Mouse (Mus musculus): ENCODE results near the gene Atxn1. TPM values are rescaled to one million over a fixed set of nuclear protein-coding genes. Genes with fewer than 3 reads are reported as not detected.

Atxn1 gene
- polyA plus RNA-seq, 1 experiment from 2014 or later: 7.7 TPM

DNA sequence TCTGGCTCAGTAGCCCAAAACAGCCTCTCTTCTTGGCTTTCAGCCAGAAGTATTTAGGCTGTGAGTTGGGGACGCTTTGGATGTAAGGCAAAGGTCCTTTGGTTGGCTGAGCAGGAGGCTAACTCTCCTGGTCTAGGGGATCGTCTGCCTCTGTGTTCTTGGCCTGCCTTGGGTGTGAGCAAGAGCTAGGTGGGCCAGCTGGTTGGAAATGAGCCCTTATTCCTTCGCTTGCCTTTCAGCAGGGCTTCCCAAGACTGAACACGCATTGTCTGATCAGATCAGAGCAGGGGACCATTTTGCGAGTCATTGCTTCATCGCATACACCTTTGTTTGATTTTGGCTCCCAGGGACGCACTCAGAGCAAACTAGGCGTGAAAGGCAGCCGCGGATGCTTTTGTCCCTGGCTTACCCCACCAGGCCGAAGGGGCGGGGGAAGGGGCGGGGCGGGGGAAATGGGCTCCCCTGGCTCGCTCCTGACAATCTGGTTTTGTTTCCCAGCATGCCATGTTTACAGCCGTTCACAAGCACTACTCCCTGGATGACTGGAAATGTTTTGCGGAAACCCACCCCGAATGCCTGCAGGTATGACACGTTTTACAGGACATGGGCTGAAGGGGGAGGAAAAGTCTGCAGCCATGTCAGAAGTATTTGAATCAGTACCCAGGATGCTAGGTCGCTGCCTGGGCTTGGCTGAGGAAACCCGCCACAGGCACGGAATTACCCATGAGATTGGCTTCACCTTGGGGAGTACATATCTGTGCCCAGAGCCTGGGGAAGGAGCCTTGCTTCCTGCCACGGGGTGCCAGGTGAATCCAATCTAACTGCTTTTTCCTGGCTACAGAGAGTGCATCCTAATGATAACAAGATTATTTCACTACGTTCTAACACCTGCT, 448.1 kb downstream of the Atxn1 start:
- 0 out of 2 replicates have a peak, but pooled peaks have one; percentile 25 for ATAC-seq (ENCODE audit: insufficient number of reproducible peaks, low FRiP score)
- Histone ChIP-seq H3K27ac (ENCODE audit: poor library complexity, severe bottlenecking) (peak overlapping the region; percentile 33), H3K4me2 (peak overlapping the region; percentile 56), H3K9me3 (replicated peaks) (no peaks in the 10 kb centered on the region), H3K36me3 (peaks cover 50% of the 10 kb centered on the region), H3K9ac (peak overlapping the region; percentile 32; the same call in 1 of the 2 replicates), H3K4me1 (replicated peaks) (peaks cover 57% of the 10 kb centered on the region), H3K27me3 (replicated peaks) (no peaks in the 10 kb centered on the region), H3K4me3 (peak overlapping the region; percentile 20)
- 12% methylated on average over 24 of the region's 24 CpGs for WGBS

DNA sequence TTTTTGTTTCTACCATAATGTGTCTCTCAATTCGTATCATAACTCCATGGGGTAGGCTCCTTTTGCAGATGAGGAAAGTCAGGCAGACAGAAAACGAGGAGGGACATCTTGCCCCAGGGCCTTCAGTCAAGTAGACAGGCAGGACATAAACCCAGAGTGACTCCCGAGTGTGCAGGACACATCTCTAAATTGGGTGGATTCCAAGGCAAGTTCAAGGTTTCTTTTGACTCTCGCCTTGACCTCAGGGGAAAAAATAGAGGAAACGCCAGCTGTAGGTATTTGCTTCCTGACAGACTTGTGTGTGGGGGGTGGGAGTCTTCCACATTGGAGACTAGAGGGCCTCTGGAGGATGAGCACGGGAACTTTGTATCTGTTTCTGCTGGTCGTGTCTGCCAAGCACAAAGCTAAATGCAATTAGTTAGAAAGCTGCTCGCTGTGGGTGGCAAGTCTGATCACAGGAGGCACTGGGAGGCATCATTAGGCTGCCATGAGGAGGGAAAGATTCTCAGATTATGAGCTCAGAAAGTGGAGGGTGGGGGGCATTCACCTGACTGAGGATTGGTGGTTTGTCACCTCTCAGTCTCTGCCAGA, 449.9 kb downstream of the Atxn1 start:
- H3K9me3 ChIP-seq (replicated peaks): no peaks in the 10 kb centered on the region
- peak overlapping the region; percentile 17; the same call in 1 of the 2 replicates for H3K9ac ChIP-seq
- WGBS: 44% methylated on average over 8 of the region's 8 CpGs
- ATAC-seq (ENCODE audit: insufficient number of reproducible peaks, low FRiP score): no peak
- no peak overlapping the region; the same call in 1 of the 2 replicates for H3K27ac ChIP-seq (ENCODE audit: poor library complexity, severe bottlenecking)
- no peak overlapping the region for H3K4me3 ChIP-seq
- no peak overlapping the region; the same call in 1 of the 2 replicates for H3K4me2 ChIP-seq
- peaks cover 75% of the 10 kb centered on the region for H3K4me1 ChIP-seq (replicated peaks)
- H3K36me3 ChIP-seq: peaks cover 32% of the 10 kb centered on the region
- H3K27me3 ChIP-seq (replicated peaks): no peaks in the 10 kb centered on the region

GRCm38 (mm10) chr13:45514115-45514514, 450.7 kb downstream of the Atxn1 start:
- Histone ChIP-seq H3K27ac (ENCODE audit: poor library complexity, severe bottlenecking) (peak overlapping the region; percentile 2; the same call in 1 of the 2 replicates), H3K36me3 (peaks cover 26% of the 10 kb centered on the region), H3K4me3 (no peak overlapping the region), H3K9me3 (replicated peaks) (no peaks in the 10 kb centered on the region), H3K4me2 (no peak overlapping the region), H3K27me3 (replicated peaks) (no peaks in the 10 kb centered on the region), H3K4me1 (replicated peaks) (peaks cover 82% of the 10 kb centered on the region), H3K9ac (no peak overlapping the region)
- ATAC-seq (ENCODE audit: insufficient number of reproducible peaks, low FRiP score): no peak
- WGBS: 86% methylated on average over 5 of the region's 5 CpGs

GRCm38 (mm10) chr13:45513009-45513984, 451.5 kb downstream of the Atxn1 start:
- Histone ChIP-seq H3K4me1 (replicated peaks) (peaks cover 86% of the 10 kb centered on the region), H3K27ac (ENCODE audit: poor library complexity, severe bottlenecking) (peak overlapping the region; percentile 63), H3K36me3 (peaks cover 18% of the 10 kb centered on the region), H3K4me2 (0 out of 2 replicates have a peak overlapping the region, but pooled peaks have one; percentile 38), H3K27me3 (replicated peaks) (no peaks in the 10 kb centered on the region), H3K9me3 (replicated peaks) (no peaks in the 10 kb centered on the region), H3K4me3 (no peak overlapping the region), H3K9ac (no peak overlapping the region)
- 52% methylated on average over 12 of the region's 12 CpGs for WGBS
- ATAC-seq (ENCODE audit: insufficient number of reproducible peaks, low FRiP score): no peak

DNA sequence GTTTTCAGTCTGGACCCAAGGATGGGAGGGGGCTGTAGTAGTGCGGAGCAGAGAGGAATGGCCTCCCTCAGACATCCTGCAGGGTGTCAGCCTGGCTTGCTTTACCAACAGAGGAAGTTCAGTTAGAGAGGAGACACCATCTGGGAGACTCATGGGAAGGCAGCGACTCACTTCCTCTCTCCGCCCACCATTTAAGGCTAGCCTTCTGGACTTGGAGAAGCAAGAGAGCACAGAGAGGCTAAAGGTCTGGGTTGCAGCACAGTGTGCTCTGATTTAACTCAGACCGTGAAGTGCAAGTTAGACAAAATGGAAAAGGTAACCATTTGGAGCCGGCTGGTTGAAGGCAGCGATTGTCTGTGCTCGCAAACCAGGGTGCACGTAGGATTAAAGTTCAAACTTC, 452.3 kb downstream of the Atxn1 start:
- no peak for ATAC-seq (ENCODE audit: insufficient number of reproducible peaks, low FRiP score)
- Histone ChIP-seq H3K36me3 (peaks cover 10% of the 10 kb centered on the region; the same call in 1 of the 2 replicates), H3K4me2 (peak overlapping the region; percentile 38), H3K27ac (ENCODE audit: poor library complexity, severe bottlenecking) (peak overlapping the region; percentile 63), H3K4me3 (no peak overlapping the region), H3K4me1 (replicated peaks) (peaks cover 86% of the 10 kb centered on the region), H3K9me3 (replicated peaks) (no peaks in the 10 kb centered on the region), H3K27me3 (replicated peaks) (no peaks in the 10 kb centered on the region), H3K9ac (no peak overlapping the region)
- 65% methylated on average over 8 of the region's 8 CpGs for WGBS

DNA sequence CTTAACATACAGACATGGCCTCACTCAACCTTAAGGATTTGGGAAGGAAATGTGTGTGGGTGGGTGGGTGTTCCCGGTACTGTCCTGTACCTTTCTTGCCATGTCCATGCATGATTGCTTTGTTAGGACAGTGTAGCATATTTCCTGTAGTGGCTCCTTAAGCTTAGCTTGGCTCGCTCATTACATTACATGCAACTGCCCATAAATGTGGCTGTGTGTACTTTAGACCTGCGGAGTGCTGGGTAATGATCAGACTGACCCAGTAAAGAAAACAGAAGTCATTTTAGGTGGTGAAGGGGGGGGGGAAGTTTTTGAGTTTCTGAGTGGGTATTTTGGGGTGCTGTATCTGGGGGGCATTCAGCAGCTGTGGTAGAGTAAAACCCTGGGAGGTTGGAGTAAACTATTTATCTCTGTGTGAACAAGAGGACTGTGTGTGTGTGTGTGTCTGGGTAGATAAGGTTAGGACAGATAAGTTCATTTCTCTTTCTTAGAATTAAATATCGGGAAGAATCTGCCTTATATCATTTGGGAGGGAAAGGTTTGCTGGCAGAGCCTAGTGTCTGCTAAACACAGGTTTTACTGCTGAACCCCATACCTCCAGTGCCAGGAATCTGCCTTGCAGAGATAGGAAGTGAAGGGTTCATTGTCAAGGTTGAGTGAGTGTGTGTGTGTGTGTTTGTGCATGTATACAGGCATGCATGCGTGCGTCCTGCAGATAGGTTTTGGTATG, 452.9 kb downstream of the Atxn1 start:
- peak overlapping the region; percentile 63 for H3K27ac ChIP-seq (ENCODE audit: poor library complexity, severe bottlenecking)

DNA sequence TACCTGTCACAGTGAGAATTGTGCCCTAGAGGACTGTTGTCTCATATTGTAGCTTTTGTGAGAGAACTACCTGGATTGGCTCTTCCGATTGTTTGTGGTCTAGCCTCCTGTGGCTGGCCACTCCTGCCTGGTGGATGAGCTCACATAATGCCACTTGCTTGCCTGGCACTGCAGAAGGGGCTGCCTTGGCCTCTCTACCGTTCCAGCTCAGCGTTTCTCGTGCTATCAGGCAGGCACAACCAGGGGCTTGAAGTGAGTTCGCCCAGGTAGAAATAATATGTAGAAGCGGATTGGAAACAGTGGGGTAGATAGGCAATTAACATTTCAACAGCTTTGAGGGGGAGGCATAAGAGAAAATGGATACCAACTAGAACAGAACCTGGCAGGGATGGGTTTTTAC, 455.4 kb downstream of the Atxn1 start:
- no peaks in the 10 kb centered on the region for H3K36me3 ChIP-seq
- no peaks in the 10 kb centered on the region for H3K9me3 ChIP-seq (replicated peaks)
- no peak overlapping the region for H3K27ac ChIP-seq (ENCODE audit: poor library complexity, severe bottlenecking)
- H3K4me3 ChIP-seq: peak overlapping the region; percentile 15; the same call in 1 of the 2 replicates
- 65% methylated on average over 6 of the region's 6 CpGs for WGBS
- H3K9ac ChIP-seq: peak overlapping the region; percentile 8; the same call in 1 of the 2 replicates
- no peaks in the 10 kb centered on the region for H3K27me3 ChIP-seq (replicated peaks)
- no peak for ATAC-seq (ENCODE audit: insufficient number of reproducible peaks, low FRiP score)
- H3K4me2 ChIP-seq: peak overlapping the region; percentile 94
- H3K4me1 ChIP-seq (replicated peaks): peaks cover 56% of the 10 kb centered on the region

More for the DNA sequence above, 452.9 kb downstream of the Atxn1 start:
- no peaks in the 10 kb centered on the region for H3K27me3 ChIP-seq (replicated peaks)
- no peaks in the 10 kb centered on the region for H3K9me3 ChIP-seq (replicated peaks)
- peak overlapping the region; percentile 38 for H3K4me2 ChIP-seq
- H3K4me1 ChIP-seq (replicated peaks): peaks cover 79% of the 10 kb centered on the region
- no peak for ATAC-seq (ENCODE audit: insufficient number of reproducible peaks, low FRiP score)
- WGBS: 60% methylated on average over 6 of the region's 6 CpGs
- no peak overlapping the region for H3K9ac ChIP-seq
- H3K36me3 ChIP-seq: peaks cover 5% of the 10 kb centered on the region; the same call in 1 of the 2 replicates
- H3K4me3 ChIP-seq: no peak overlapping the region

DNA sequence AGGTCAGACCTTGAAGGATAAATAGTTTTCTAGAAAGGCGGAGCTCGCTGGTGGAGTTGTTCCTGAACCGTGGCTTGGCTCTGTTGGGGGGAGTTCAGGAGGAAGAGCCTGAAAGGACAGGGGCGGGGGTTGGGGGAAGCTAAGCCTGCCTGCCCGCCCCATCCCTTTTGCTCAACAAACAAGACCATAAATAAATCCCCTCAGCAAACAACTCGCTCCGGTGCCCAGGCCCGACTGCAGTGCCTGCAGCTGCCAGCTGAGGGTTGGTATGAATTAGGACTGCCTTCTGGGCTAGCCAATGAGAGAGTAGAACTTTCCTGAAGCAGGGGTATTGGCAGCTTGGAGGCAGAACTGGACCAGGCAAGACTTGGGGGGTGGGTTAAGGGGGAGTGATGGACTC, 456.3 kb downstream of the Atxn1 start:
- no peaks in the 10 kb centered on the region for H3K36me3 ChIP-seq
- ATAC-seq (ENCODE audit: insufficient number of reproducible peaks, low FRiP score): peak; percentile 44; the same call in 1 of the 2 replicates
- no peaks in the 10 kb centered on the region for H3K9me3 ChIP-seq (replicated peaks)
- under 1% methylated on average over 8 of the region's 8 CpGs for WGBS
- H3K9ac ChIP-seq: peak overlapping the region; percentile 91
- H3K27me3 ChIP-seq (replicated peaks): no peaks in the 10 kb centered on the region
- peak overlapping the region; percentile 94 for H3K4me2 ChIP-seq
- H3K27ac ChIP-seq (ENCODE audit: poor library complexity, severe bottlenecking): peak overlapping the region; percentile 96
- H3K4me3 ChIP-seq: peak overlapping the region; percentile 80
- peaks cover 47% of the 10 kb centered on the region for H3K4me1 ChIP-seq (replicated peaks)

GRCm38 (mm10) chr13:45507274-45508229, 457.3 kb downstream of the Atxn1 start, which contains the start of gene Gmpr:
Gene Gmpr, plus strand, starts transcription at chr13:45507444.
- Histone ChIP-seq H3K4me3 (peak within 1 kb of the TSS; percentile 80), H3K4me1 (replicated peaks) (peaks cover 38% of the 10 kb centered on the region), H3K27me3 (replicated peaks) (no peaks in the 10 kb centered on the region), H3K27ac (ENCODE audit: poor library complexity, severe bottlenecking) (peak within 1 kb of the TSS; percentile 96), H3K36me3 (no peaks in the 10 kb centered on the region), H3K4me2 (peak within 1 kb of the TSS; percentile 94), H3K9me3 (replicated peaks) (no peaks in the 10 kb centered on the region), H3K9ac (peak within 1 kb of the TSS; percentile 91)
- peak; percentile 87 for ATAC-seq (ENCODE audit: insufficient number of reproducible peaks, low FRiP score)
- under 1% methylated on average over 62 of the region's 63 CpGs for WGBS

Data from heart, embryonic 12.5 days (tissue).